Mouse (Mus musculus) heart, embryonic 12.5 days (tissue): Measurements from ENCODE around the gene Wnt5a. TPM values are rescaled to one million over a fixed set of nuclear protein-coding genes. Genes with fewer than 3 reads are reported as not detected.
A peak's percentile ranks its signal among the peaks of the same experiment; 100 is the strongest.

Experiments used
- ATAC-seq: fragments of 200-750 bp; cut with Nextera tagmentation; 2 replicates; pipeline ENCODE4 v1.8.0; 2017; ENCODE audit warnings: moderate TSS enrichment, moderate library complexity; ENCODE audit not compliant: insufficient number of reproducible peaks, low FRiP score
- H3K27ac ChIP-seq: fragments of 300-500 bp; sonication (generic); 2 replicates; pipeline ENCODE4 v1.5.1; 2016; ENCODE audit warnings: mild to moderate bottlenecking, moderate library complexity; ENCODE audit not compliant: poor library complexity, severe bottlenecking
- H3K27me3 ChIP-seq: fragments of 300-500 bp; sonication (generic); replicated peaks from 2 replicates; pipeline ENCODE4 v1.6.1; 2016; ENCODE audit warnings: mild to moderate bottlenecking, moderate library complexity
- H3K36me3 ChIP-seq: fragments of 300-500 bp; sonication (generic); 2 replicates; pipeline ENCODE4 v1.6.1; 2016; ENCODE audit warnings: mild to moderate bottlenecking, moderate library complexity
- H3K4me1 ChIP-seq: fragments of 300-500 bp; sonication (generic); replicated peaks from 2 replicates; pipeline ENCODE4 v1.6.1; 2016; ENCODE audit warnings: mild to moderate bottlenecking
- H3K4me2 ChIP-seq: fragments of 300-500 bp; sonication (generic); 2 replicates; pipeline ENCODE4 v1.6.1; 2016; ENCODE audit warnings: mild to moderate bottlenecking, moderate library complexity
- H3K4me3 ChIP-seq: fragments of 300-500 bp; sonication (generic); 2 replicates; pipeline ENCODE4 v1.5.1; 2016; ENCODE audit warnings: mild to moderate bottlenecking
- H3K9ac ChIP-seq: fragments of 300-500 bp; sonication (generic); 2 replicates; pipeline ENCODE4 v1.6.1; 2016; ENCODE audit warnings: mild to moderate bottlenecking, moderate library complexity
- H3K9me3 ChIP-seq: fragments of 300-500 bp; sonication (generic); replicated peaks from 2 replicates; pipeline ENCODE4 v1.6.1; 2016; ENCODE audit warnings: mild to moderate bottlenecking, moderate library complexity
- whole genome bisulfite sequencing: fragments of 180-500 bp; shearing (Covaris S2); methylation state at CpG from one replicate; pipeline ENCODE4 v1.1.7; 2016; 5-methylcytosine and 5-hydroxymethylcytosine counted together
- polyA plus RNA-seq: library from polyadenylated mRNA; unstranded; fragments of >200 nt; fragmentation: Nextera tagmentation; extraction: Ambion mirVana; gene quantifications from 2 replicates; pipeline ENCODE4 v1.2.1, GENCODE M21; 2016

Gene Wnt5a
- polyA plus RNA-seq, 1 experiment from 2014 or later = 40.6 TPM

- ATAC-seq = no peak
- Histone ChIP-seq H3K9ac (peak overlapping the region; percentile 78), H3K36me3 (peaks cover 19% of the 10 kb centered on the region), H3K4me1 (peaks cover 28% of the 10 kb centered on the region), H3K9me3 (no peaks in the 10 kb centered on the region), H3K4me2 (peak overlapping the region; percentile 92), H3K27me3 (no peaks in the 10 kb centered on the region), H3K4me3 (peak overlapping the region; percentile 79), H3K27ac (no peak overlapping the region)
- WGBS = 1% methylated on average over 47 of the region's 47 CpGs
Observed at GRCm38 (mm10) chr14:28509441-28510340, 5.1 kb downstream of the Wnt5a start.

GRCm38 (mm10) chr14:28510341-28511028, 5.9 kb downstream of the Wnt5a start:
- no peaks in the 10 kb centered on the region for H3K27me3 ChIP-seq
- peak overlapping the region; percentile 16; the same call in 1 of the 2 replicates for H3K27ac ChIP-seq
- peaks cover 25% of the 10 kb centered on the region for H3K36me3 ChIP-seq
- no peaks in the 10 kb centered on the region for H3K9me3 ChIP-seq
- H3K9ac ChIP-seq = peak overlapping the region; percentile 78
- no peak for ATAC-seq
- 4% methylated on average over 29 of the region's 29 CpGs for WGBS
- peaks cover 34% of the 10 kb centered on the region for H3K4me1 ChIP-seq
- peak overlapping the region; percentile 79 for H3K4me3 ChIP-seq
- H3K4me2 ChIP-seq = peak overlapping the region; percentile 92

DNA sequence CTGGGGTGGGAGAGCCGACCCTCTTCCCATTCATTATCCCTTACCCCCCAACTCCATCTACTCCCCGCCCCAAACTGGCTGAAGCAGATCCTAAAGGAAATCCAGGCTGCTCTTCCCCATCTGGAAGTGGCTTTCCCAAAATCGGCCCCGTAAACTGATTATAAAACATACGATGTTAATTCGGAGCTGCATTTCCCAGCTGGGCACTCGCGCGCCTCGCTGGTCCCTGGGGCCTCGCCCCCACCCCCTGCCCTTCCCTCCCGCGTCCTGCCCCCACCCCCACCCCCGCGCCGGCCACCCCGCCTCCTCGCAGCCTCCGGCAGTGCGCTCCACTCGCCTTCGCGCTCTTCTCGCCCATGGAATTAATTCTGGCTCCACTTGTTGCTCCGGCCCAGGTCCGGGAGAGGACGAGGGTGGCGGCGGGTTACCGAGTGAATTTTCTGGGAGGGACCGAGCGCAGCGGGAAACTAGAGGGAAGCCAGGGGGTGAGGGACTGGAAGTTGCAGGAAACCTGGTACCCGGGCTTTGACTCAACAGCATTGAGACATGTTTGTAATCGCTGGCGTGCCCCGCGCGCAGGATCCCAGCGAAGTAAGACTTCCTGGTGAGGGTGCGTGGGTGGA, 6.6 kb downstream of the Wnt5a start:
- Histone ChIP-seq H3K4me3 (peak overlapping the region; percentile 79), H3K4me2 (peak overlapping the region; percentile 92), H3K9me3 (no peaks in the 10 kb centered on the region), H3K27ac (peak overlapping the region; percentile 16; the same call in 1 of the 2 replicates), H3K9ac (peak overlapping the region; percentile 78), H3K27me3 (no peaks in the 10 kb centered on the region), H3K4me1 (peaks cover 36% of the 10 kb centered on the region), H3K36me3 (peaks cover 27% of the 10 kb centered on the region)
- no peak for ATAC-seq
- WGBS = under 1% methylated on average over 41 of the region's 41 CpGs

- 84% methylated on average over 5 of the region's 5 CpGs for WGBS
- ATAC-seq = no peak
- H3K4me1 ChIP-seq = peaks cover 36% of the 10 kb centered on the region
- H3K27ac ChIP-seq = no peak overlapping the region
- no peak overlapping the region for H3K9ac ChIP-seq
- H3K9me3 ChIP-seq = no peaks in the 10 kb centered on the region
- no peak overlapping the region for H3K4me3 ChIP-seq
- no peaks in the 10 kb centered on the region for H3K27me3 ChIP-seq
- H3K36me3 ChIP-seq = peaks cover 42% of the 10 kb centered on the region
- H3K4me2 ChIP-seq = no peak overlapping the region
Observed at GRCm38 (mm10) chr14:28512805-28513590, 8.4 kb downstream of the Wnt5a start.

GRCm38 (mm10) chr14:28514171-28514570, 9.6 kb downstream of the Wnt5a start:
- H3K4me2 ChIP-seq = no peak overlapping the region
- H3K36me3 ChIP-seq = peaks cover 51% of the 10 kb centered on the region
- WGBS = 58% methylated on average over 2 of the region's 2 CpGs

DNA sequence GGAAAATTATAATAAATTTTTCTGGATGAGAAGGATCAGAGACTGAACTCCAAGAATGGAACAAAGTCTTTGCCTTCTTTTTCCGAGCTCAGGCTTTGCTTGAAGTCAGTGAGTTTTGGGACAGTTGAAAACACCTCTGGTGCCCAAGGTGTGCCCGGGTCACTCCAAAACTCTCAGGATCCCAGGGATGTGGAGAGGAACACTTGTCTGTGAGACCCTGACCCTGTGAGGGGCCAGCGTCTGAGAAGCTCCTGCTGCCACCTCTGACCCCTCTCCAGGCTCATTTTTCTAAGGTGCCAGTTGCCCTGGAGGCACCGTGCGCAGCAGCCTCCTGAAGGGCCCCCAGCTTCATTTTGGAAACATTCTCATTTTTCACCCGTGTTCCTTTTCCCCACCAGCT, 10.8 kb downstream of the Wnt5a start:
- H3K4me2 ChIP-seq = no peak overlapping the region
- ATAC-seq = no peak
- H3K4me3 ChIP-seq = no peak overlapping the region
- 69% methylated on average over 6 of the region's 6 CpGs for WGBS
- H3K9me3 ChIP-seq = no peaks in the 10 kb centered on the region
- H3K36me3 ChIP-seq = peaks cover 63% of the 10 kb centered on the region
- peaks cover 21% of the 10 kb centered on the region; the same call in 1 of the 2 replicates for H3K4me1 ChIP-seq
- H3K27ac ChIP-seq = no peak overlapping the region
- H3K27me3 ChIP-seq = no peaks in the 10 kb centered on the region
- H3K9ac ChIP-seq = no peak overlapping the region

More at GRCm38 (mm10) chr14:28514171-28514570, 9.6 kb downstream of the Wnt5a start:
- Histone ChIP-seq H3K4me1 (peaks cover 25% of the 10 kb centered on the region; the same call in 1 of the 2 replicates), H3K9ac (no peak overlapping the region), H3K4me3 (no peak overlapping the region), H3K27me3 (no peaks in the 10 kb centered on the region), H3K9me3 (no peaks in the 10 kb centered on the region), H3K27ac (no peak overlapping the region)
- ATAC-seq = no peak

- Histone ChIP-seq H3K27me3 (no peaks in the 10 kb centered on the region), H3K9ac (no peak overlapping the region), H3K27ac (no peak overlapping the region), H3K4me1 (peaks cover 15% of the 10 kb centered on the region; the same call in 1 of the 2 replicates), H3K4me2 (no peak overlapping the region), H3K4me3 (no peak overlapping the region), H3K36me3 (peaks cover 78% of the 10 kb centered on the region), H3K9me3 (no peaks in the 10 kb centered on the region)
- ATAC-seq = no peak
- 75% methylated on average over 39 of the region's 39 CpGs for WGBS
Observed at GRCm38 (mm10) chr14:28517631-28518560, 13.3 kb downstream of the Wnt5a start.

DNA sequence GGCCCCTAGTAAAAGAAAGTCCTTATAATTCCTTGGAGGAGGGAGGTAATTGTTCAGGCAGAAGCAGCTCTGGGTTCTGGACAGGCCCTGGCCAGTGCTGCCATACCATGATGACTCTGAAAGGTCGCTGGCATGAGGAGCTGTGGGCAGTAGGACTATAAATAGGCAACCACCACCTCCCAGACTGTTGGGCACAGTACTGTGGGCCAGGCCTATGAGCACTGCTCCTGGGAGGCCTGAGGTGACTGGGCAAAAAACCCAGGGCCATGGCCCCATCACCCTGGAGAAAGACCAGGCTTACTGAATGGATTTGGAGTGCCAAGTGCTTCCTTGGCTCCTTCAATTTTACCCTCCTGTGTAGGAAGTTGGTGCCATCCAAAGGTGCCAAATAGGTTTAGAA, 16.6 kb downstream of the Wnt5a start:
- Histone ChIP-seq H3K9me3 (no peaks in the 10 kb centered on the region), H3K36me3 (peaks cover 69% of the 10 kb centered on the region), H3K4me1 (peaks cover 3% of the 10 kb centered on the region; the same call in 1 of the 2 replicates), H3K27ac (no peak overlapping the region), H3K9ac (no peak overlapping the region), H3K4me3 (no peak overlapping the region), H3K4me2 (no peak overlapping the region), H3K27me3 (no peaks in the 10 kb centered on the region)
- WGBS = 71% methylated on average over 1 of the region's 1 CpGs
- ATAC-seq = no peak

DNA sequence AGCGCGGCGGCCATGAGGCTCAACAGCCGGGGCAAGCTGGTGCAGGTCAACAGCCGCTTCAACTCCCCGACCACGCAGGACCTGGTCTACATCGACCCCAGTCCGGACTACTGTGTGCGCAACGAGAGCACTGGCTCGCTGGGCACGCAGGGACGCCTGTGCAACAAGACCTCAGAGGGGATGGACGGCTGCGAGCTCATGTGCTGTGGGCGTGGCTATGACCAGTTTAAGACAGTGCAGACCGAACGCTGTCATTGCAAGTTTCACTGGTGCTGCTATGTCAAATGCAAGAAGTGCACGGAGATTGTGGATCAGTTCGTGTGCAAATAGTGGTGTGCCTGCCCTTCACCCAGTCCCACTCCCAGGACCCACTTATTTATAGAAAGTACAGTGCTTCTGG, 18.1 kb downstream of the Wnt5a start:
- peaks cover 3% of the 10 kb centered on the region; the same call in 1 of the 2 replicates for H3K4me1 ChIP-seq
- WGBS = 78% methylated on average over 21 of the region's 21 CpGs

DNA sequence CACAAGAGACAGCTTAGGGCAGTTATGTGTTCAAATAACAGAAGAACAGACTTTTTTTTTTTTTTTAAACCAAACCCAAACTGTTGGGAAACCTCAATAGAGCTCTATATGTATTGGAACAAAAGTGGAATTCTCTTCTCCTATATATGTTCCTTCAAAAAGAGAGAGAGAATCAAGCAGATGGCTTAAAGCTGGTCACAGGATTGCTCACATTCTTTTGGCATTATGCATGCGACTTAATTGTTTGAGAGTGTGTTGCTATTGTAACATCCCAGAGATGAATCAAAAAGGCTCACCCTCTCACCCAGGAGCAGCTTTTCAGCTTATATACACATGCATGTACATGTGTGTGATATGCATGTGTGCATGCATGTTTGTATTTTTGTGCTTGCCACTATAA, 21.0 kb downstream of the Wnt5a start:
- Histone ChIP-seq H3K27ac (no peak overlapping the region), H3K36me3 (peaks cover 30% of the 10 kb centered on the region), H3K9me3 (no peaks in the 10 kb centered on the region), H3K4me1 (peaks cover 6% of the 10 kb centered on the region; the same call in 1 of the 2 replicates), H3K27me3 (no peaks in the 10 kb centered on the region), H3K9ac (no peak overlapping the region), H3K4me2 (no peak overlapping the region), H3K4me3 (no peak overlapping the region)
- no peak for ATAC-seq
- WGBS = 60% methylated on average over 1 of the region's 1 CpGs

More for the DNA sequence above, 18.1 kb downstream of the Wnt5a start:
- no peaks in the 10 kb centered on the region for H3K27me3 ChIP-seq
- H3K36me3 ChIP-seq = peaks cover 57% of the 10 kb centered on the region
- H3K9me3 ChIP-seq = no peaks in the 10 kb centered on the region
- no peak overlapping the region for H3K27ac ChIP-seq
- H3K4me2 ChIP-seq = no peak overlapping the region
- ATAC-seq = no peak
- no peak overlapping the region for H3K4me3 ChIP-seq
- no peak overlapping the region for H3K9ac ChIP-seq
